Mouse (Mus musculus): ENCODE data around the gene Thap12.
A peak's percentile ranks its signal among the peaks of the same experiment; 100 is the strongest.

GRCm38 (mm10) chr7:98743312-98743711 is 40.4 kb downstream of the Thap12 start:
- TF ChIP-seq POLR2A (IDR thresholded peaks at IDR 0.05; ENCODE audit: low read depth, low read length) (no peak), USF1 (IDR thresholded peaks at IDR 0.05; ENCODE audit: low read depth, low read length) (no peak), MAFK (IDR thresholded peaks at IDR 0.05; ENCODE audit: insufficient replicate concordance, low read length) (no peak), CTCF (conservative IDR thresholded peaks at IDR 0.05 in 1 of 2, IDR thresholded peaks at IDR 0.05 in 1 of 2; ENCODE audit: low read depth in 2 of 2, low read length in 2 of 2) (peak; percentile 78 to 95), TCF12 (IDR thresholded peaks at IDR 0.05; ENCODE audit: low read depth, low read length) (0 out of 2 replicates have a peak, but pooled peaks have one; percentile 14), E2F4 (IDR thresholded peaks at IDR 0.05; ENCODE audit: insufficient replicate concordance, low read depth, low read length) (no peak), TBP (conservative IDR thresholded peaks at IDR 0.05; ENCODE audit: low read depth, low read length) (no peak), ZKSCAN1 (IDR thresholded peaks at IDR 0.05; ENCODE audit: borderline replicate concordance, low read depth, low read length) (no peak), SMC3 (IDR thresholded peaks at IDR 0.05; ENCODE audit: low read depth, low read length) (peak; percentile 85), UBTF (IDR thresholded peaks at IDR 0.05; ENCODE audit: low read depth, low read length) (no peak)

All from CH12.LX (cell line).